Mouse (Mus musculus) heart, embryonic 13.5 days (tissue): ENCODE measurements around the gene D430041D05Rik. TPM values are rescaled to one million over a fixed set of nuclear protein-coding genes. Genes with fewer than 3 reads are reported as not detected.

Experiments
- ATAC-seq: fragments of 200-750 bp; cut with Nextera tagmentation; 2 replicates; pipeline ENCODE4 v1.8.0; 2017; ENCODE audit warnings: moderate TSS enrichment; ENCODE audit not compliant: insufficient number of reproducible peaks, low FRiP score, low TSS enrichment; ENCODE audit errors: extremely low read depth
- H3K27ac ChIP-seq: fragments of 300-500 bp; sonication (generic); replicated peaks from 2 replicates; pipeline ENCODE4 v1.5.1; 2015; ENCODE audit warnings: moderate library complexity, mild to moderate bottlenecking, inconsistent platforms
- H3K27me3 ChIP-seq: fragments of 300-500 bp; sonication (generic); replicated peaks from 2 replicates; pipeline ENCODE4 v1.6.1; 2015; ENCODE audit warnings: mild to moderate bottlenecking, inconsistent platforms
- H3K36me3 ChIP-seq: fragments of 300-500 bp; sonication (generic); 2 replicates; pipeline ENCODE4 v1.6.1; 2015; ENCODE audit warnings: mild to moderate bottlenecking, inconsistent platforms
- H3K4me1 ChIP-seq: fragments of 300-500 bp; sonication (generic); 2 replicates; pipeline ENCODE4 v1.6.1; 2015; ENCODE audit warnings: inconsistent platforms
- H3K4me2 ChIP-seq: fragments of 300-500 bp; sonication (generic); 2 replicates; pipeline ENCODE4 v1.6.1; 2015; ENCODE audit warnings: inconsistent platforms, mild to moderate bottlenecking, moderate library complexity
- H3K4me3 ChIP-seq: fragments of 300-500 bp; sonication (generic); 2 replicates; pipeline ENCODE4 v1.5.1; 2015; ENCODE audit warnings: moderate library complexity, mild to moderate bottlenecking, inconsistent platforms
- H3K9ac ChIP-seq: fragments of 300-500 bp; sonication (generic); 2 replicates; pipeline ENCODE4 v1.6.1; 2015; ENCODE audit warnings: inconsistent platforms, mild to moderate bottlenecking, moderate library complexity
- H3K9me3 ChIP-seq: fragments of 300-500 bp; sonication (generic); 2 replicates; pipeline ENCODE4 v1.6.1; 2016; ENCODE audit warnings: inconsistent platforms
- WGBS: fragments of 180-500 bp; shearing (Covaris S2); methylation state at CpG from one replicate; pipeline ENCODE4 v1.1.7; 2015; ENCODE audit warnings: mixed read lengths; 5-methylcytosine and 5-hydroxymethylcytosine counted together
- polyA plus RNA-seq: library from polyadenylated mRNA; unstranded; fragments of >200 nt; fragmentation: Nextera tagmentation; extraction: Ambion mirVana; gene quantifications from 2 replicates; pipeline ENCODE4 v1.2.1, GENCODE M21; 2015

The D430041D05Rik gene
- polyA plus RNA-seq, 1 experiment from 2014 or later = 0.15 TPM

GRCm38 (mm10) chr2:104337619-104338018, 73.2 kb downstream of the D430041D05Rik start:
- H3K4me2 ChIP-seq = no peak overlapping the region
- no peak for ATAC-seq
- H3K27ac ChIP-seq = no peak overlapping the region
- H3K9me3 ChIP-seq = no peaks in the 10 kb centered on the region
- no peak overlapping the region for H3K9ac ChIP-seq
- H3K4me1 ChIP-seq = no peaks in the 10 kb centered on the region
- no peak overlapping the region for H3K4me3 ChIP-seq
- no peaks in the 10 kb centered on the region for H3K36me3 ChIP-seq
- no peaks in the 10 kb centered on the region for H3K27me3 ChIP-seq

GRCm38 (mm10) chr2:104335824-104336223, 75.0 kb downstream of the D430041D05Rik start:
- no peak for ATAC-seq
- 78% methylated on average over 6 of the region's 6 CpGs for WGBS
- Histone ChIP-seq H3K27me3 (no peaks in the 10 kb centered on the region), H3K36me3 (no peaks in the 10 kb centered on the region), H3K9ac (no peak overlapping the region), H3K27ac (no peak overlapping the region), H3K4me3 (no peak overlapping the region), H3K4me1 (no peaks in the 10 kb centered on the region), H3K4me2 (no peak overlapping the region), H3K9me3 (no peaks in the 10 kb centered on the region)

GRCm38 (mm10) chr2:104333952-104334351, 76.9 kb downstream of the D430041D05Rik start:
- 57% methylated on average over 5 of the region's 5 CpGs for WGBS
- H3K4me3 ChIP-seq = no peak overlapping the region
- no peak for ATAC-seq
- H3K27me3 ChIP-seq = no peaks in the 10 kb centered on the region
- no peaks in the 10 kb centered on the region for H3K4me1 ChIP-seq
- no peak overlapping the region for H3K4me2 ChIP-seq
- H3K9me3 ChIP-seq = no peaks in the 10 kb centered on the region
- H3K36me3 ChIP-seq = no peaks in the 10 kb centered on the region
- no peak overlapping the region for H3K9ac ChIP-seq
- H3K27ac ChIP-seq = no peak overlapping the region

- H3K9ac ChIP-seq = no peak overlapping the region
- H3K27ac ChIP-seq = no peak overlapping the region
- 68% methylated on average over 4 of the region's 4 CpGs for WGBS
- no peaks in the 10 kb centered on the region for H3K9me3 ChIP-seq
- H3K27me3 ChIP-seq = no peaks in the 10 kb centered on the region
- no peak overlapping the region for H3K4me3 ChIP-seq
- H3K4me2 ChIP-seq = no peak overlapping the region
- H3K36me3 ChIP-seq = no peaks in the 10 kb centered on the region
- H3K4me1 ChIP-seq = no peaks in the 10 kb centered on the region
- ATAC-seq = no peak
Measured at GRCm38 (mm10) chr2:104332707-104333106, 78.1 kb downstream of the D430041D05Rik start.

GRCm38 (mm10) chr2:104331261-104331660, 79.6 kb downstream of the D430041D05Rik start:
- H3K9me3 ChIP-seq = no peaks in the 10 kb centered on the region
- 70% methylated on average over 6 of the region's 6 CpGs for WGBS
- no peak overlapping the region for H3K9ac ChIP-seq
- H3K4me2 ChIP-seq = no peak overlapping the region
- H3K36me3 ChIP-seq = no peaks in the 10 kb centered on the region
- ATAC-seq = no peak
- H3K27ac ChIP-seq = no peak overlapping the region
- H3K27me3 ChIP-seq = no peaks in the 10 kb centered on the region
- no peaks in the 10 kb centered on the region for H3K4me1 ChIP-seq
- H3K4me3 ChIP-seq = no peak overlapping the region

- 71% methylated on average over 16 of the region's 16 CpGs for WGBS
- no peaks in the 10 kb centered on the region; the same call in 1 of the 2 replicates for H3K4me1 ChIP-seq
- H3K4me3 ChIP-seq = no peak overlapping the region
- no peak overlapping the region for H3K9ac ChIP-seq
- no peak overlapping the region for H3K27ac ChIP-seq
- no peaks in the 10 kb centered on the region for H3K27me3 ChIP-seq
- no peaks in the 10 kb centered on the region for H3K36me3 ChIP-seq
- H3K4me2 ChIP-seq = no peak overlapping the region
- no peaks in the 10 kb centered on the region for H3K9me3 ChIP-seq
- ATAC-seq = no peak
Measured at GRCm38 (mm10) chr2:104327116-104327794, 83.6 kb downstream of the D430041D05Rik start.

- Histone ChIP-seq H3K27ac (no peak overlapping the region), H3K4me1 (no peaks in the 10 kb centered on the region; the same call in 1 of the 2 replicates), H3K36me3 (no peaks in the 10 kb centered on the region), H3K27me3 (no peaks in the 10 kb centered on the region), H3K4me2 (no peak overlapping the region), H3K4me3 (no peak overlapping the region), H3K9ac (no peak overlapping the region), H3K9me3 (no peaks in the 10 kb centered on the region)
- 59% methylated on average over 6 of the region's 6 CpGs for WGBS
- no peak for ATAC-seq
Measured at GRCm38 (mm10) chr2:104323773-104324172, 87.0 kb downstream of the D430041D05Rik start.

- Histone ChIP-seq H3K36me3 (no peaks in the 10 kb centered on the region), H3K27me3 (no peaks in the 10 kb centered on the region), H3K9me3 (no peaks in the 10 kb centered on the region), H3K4me2 (no peak overlapping the region), H3K27ac (no peak overlapping the region), H3K4me1 (no peaks in the 10 kb centered on the region; the same call in 1 of the 2 replicates), H3K4me3 (no peak overlapping the region), H3K9ac (no peak overlapping the region)
- 79% methylated on average over 5 of the region's 5 CpGs for WGBS
- no peak for ATAC-seq
Measured at GRCm38 (mm10) chr2:104323351-104323750, 87.5 kb downstream of the D430041D05Rik start.

- no peak overlapping the region for H3K27ac ChIP-seq
- H3K4me1 ChIP-seq = no peaks in the 10 kb centered on the region; the same call in 1 of the 2 replicates
- no peak overlapping the region for H3K9ac ChIP-seq
- H3K4me3 ChIP-seq = no peak overlapping the region
- no peak for ATAC-seq
- H3K27me3 ChIP-seq = no peaks in the 10 kb centered on the region
- WGBS = 86% methylated on average over 13 of the region's 13 CpGs
- no peaks in the 10 kb centered on the region for H3K9me3 ChIP-seq
- H3K36me3 ChIP-seq = no peaks in the 10 kb centered on the region
- no peak overlapping the region for H3K4me2 ChIP-seq
Measured at GRCm38 (mm10) chr2:104320061-104320624, 90.7 kb downstream of the D430041D05Rik start.

GRCm38 (mm10) chr2:104319443-104319842, 91.4 kb downstream of the D430041D05Rik start:
- ATAC-seq = no peak
- no peaks in the 10 kb centered on the region for H3K36me3 ChIP-seq
- no peak overlapping the region for H3K4me3 ChIP-seq
- no peaks in the 10 kb centered on the region for H3K27me3 ChIP-seq
- H3K4me1 ChIP-seq = no peaks in the 10 kb centered on the region; the same call in 1 of the 2 replicates
- H3K27ac ChIP-seq = no peak overlapping the region
- H3K9me3 ChIP-seq = no peaks in the 10 kb centered on the region
- H3K4me2 ChIP-seq = no peak overlapping the region
- no peak overlapping the region for H3K9ac ChIP-seq
- 95% methylated on average over 10 of the region's 10 CpGs for WGBS

- no peaks in the 10 kb centered on the region; the same call in 1 of the 2 replicates for H3K4me1 ChIP-seq
- H3K27me3 ChIP-seq = no peaks in the 10 kb centered on the region
- no peak overlapping the region for H3K27ac ChIP-seq
- H3K4me2 ChIP-seq = no peak overlapping the region
- WGBS = 48% methylated on average over 8 of the region's 8 CpGs
- no peaks in the 10 kb centered on the region for H3K36me3 ChIP-seq
- no peak for ATAC-seq
- no peak overlapping the region for H3K9ac ChIP-seq
- H3K9me3 ChIP-seq = no peaks in the 10 kb centered on the region
- no peak overlapping the region for H3K4me3 ChIP-seq
Measured at GRCm38 (mm10) chr2:104318881-104319280, 91.9 kb downstream of the D430041D05Rik start.

- H3K4me2 ChIP-seq = no peak overlapping the region
- H3K4me1 ChIP-seq = no peaks in the 10 kb centered on the region; the same call in 1 of the 2 replicates
- WGBS = 74% methylated on average over 2 of the region's 2 CpGs
- no peaks in the 10 kb centered on the region for H3K9me3 ChIP-seq
- no peaks in the 10 kb centered on the region for H3K36me3 ChIP-seq
- H3K4me3 ChIP-seq = no peak overlapping the region
- H3K27ac ChIP-seq = no peak overlapping the region
- no peaks in the 10 kb centered on the region for H3K27me3 ChIP-seq
- H3K9ac ChIP-seq = no peak overlapping the region
- no peak for ATAC-seq
Measured at GRCm38 (mm10) chr2:104318259-104318658, 92.6 kb downstream of the D430041D05Rik start.
